Mouse (Mus musculus) left cerebral cortex, postnatal 4 days (tissue): ENCODE results near the gene Specc1. TPM values are rescaled to one million over a fixed set of nuclear protein-coding genes. Genes with fewer than 3 reads are reported as not detected.

Experiments
- DNase-seq: peaks from one replicate; pipeline ENCODE4 v3.0.0-alpha.2; 2022
- intact Hi-C: fragments of 180-260 bp; cut with DNase I; formaldehyde crosslinking; loops from one replicate; pipeline ENCODE4 v1.15.1; 2025
- total RNA-seq, 2 experiments: library from RNA; stranded (reverse); gene quantifications; 2 replicates each; pipeline ENCODE4 v1.2.3; 2021

Specc1 gene
- total RNA-seq, 2 experiments from 2014 or later: 24.8 to 27.6 TPM

DNA sequence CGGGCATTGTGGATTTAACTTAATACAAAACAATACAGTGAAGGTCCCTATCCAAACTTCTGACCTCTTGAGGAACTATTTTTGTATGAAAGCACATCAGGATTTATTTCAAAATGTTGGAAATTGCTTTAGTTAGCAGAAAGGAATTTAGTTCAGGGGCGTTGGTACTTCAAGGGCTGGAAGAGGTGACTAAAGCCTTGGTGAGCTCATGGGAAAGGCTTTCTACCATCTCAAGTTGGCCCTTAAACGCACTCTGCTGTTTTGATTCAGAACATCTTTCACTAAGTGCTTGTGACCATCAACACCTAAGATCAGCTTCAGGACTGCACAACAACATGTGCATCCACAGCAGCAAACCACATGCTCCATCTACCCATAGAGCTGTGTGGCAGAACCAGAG lies 191.5 kb downstream of the Specc1 start:
- intact Hi-C loops: no loop called here
- DNase-seq: no peak

DNA sequence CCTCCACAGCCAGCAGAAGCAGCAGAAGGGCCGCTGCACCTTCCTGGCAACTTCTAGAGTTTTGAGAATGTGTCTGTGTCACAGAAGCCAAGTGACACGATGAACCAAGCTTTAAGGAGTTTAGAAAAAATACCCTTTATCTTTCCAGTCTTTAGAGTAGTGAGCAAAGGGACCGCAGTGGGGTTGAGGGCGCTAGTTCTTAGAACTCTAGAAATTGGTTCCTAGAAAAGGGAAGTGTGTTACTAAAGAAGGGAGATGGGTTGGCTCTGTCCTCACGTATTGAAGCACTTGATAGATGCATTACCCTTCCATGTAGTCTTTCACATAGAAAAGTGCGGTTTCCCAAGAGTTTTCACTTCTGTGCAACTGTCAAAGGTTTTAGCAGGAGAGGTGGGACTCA lies 191.9 kb downstream of the Specc1 start:
- intact Hi-C loops: no loop called here
- DNase-seq: no peak

DNA sequence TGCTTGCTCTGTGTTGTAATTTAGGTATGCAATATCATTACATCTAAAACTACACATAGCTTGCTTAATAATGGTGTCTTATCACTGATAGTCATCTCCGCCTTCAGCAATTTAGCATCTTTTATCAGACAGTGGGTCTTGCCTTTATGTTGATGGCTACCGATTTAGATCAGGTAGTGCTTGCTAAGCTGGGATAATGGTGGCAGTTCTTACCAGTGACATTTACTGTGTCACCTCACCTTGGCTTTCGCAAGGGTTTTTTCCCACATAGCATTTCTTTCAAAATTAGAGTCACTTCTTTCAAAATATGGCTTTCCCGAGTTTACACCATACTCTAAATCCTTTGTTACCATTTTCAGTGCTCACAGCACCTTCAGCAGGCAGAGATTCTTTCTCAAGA lies 196.5 kb downstream of the Specc1 start:
- intact Hi-C loops: no loop called here
- DNase-seq: no peak

DNA sequence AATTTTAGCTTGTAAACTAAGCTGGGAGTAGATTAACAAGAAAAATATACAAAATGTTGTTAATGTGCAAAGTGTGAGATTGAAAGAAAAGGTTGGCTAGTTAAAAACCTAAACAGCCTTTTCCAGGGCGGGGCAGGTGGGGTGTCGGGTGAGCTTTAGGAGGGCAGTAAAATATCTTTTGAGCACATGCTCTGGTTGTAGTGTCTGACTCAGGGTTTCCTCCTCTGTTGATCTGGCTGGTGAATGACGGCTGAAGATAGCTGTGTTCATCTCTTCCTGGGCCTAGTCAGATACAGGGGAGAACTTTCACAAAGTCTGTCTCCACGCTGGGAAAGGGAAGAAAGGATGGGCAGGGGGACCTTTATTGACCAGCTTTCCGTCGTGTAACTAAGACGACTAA lies 203.2 kb downstream of the Specc1 start:
- no peak for DNase-seq
- intact Hi-C loops: no loop called here

DNA sequence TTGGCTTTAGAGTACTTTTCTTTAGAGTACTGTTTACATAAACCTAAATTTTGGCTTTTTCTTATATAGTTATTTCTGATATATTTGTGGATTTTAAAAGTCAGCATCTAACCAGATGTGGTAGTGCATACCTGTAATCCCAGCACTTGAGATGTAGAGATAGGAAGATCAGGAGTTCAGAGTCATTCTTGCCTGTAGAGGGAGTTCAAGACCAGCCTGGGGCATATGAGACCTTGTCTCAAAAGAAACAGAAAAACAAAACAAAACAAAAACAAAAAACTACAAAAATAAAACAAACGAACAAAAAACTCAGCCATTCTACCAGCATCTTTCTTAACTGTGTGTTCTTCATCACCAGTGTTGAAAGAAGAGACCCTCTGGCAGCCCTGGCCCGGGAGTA lies 204.9 kb downstream of the Specc1 start:
- DNase-seq: no peak
- intact Hi-C loops: no loop called here

DNA sequence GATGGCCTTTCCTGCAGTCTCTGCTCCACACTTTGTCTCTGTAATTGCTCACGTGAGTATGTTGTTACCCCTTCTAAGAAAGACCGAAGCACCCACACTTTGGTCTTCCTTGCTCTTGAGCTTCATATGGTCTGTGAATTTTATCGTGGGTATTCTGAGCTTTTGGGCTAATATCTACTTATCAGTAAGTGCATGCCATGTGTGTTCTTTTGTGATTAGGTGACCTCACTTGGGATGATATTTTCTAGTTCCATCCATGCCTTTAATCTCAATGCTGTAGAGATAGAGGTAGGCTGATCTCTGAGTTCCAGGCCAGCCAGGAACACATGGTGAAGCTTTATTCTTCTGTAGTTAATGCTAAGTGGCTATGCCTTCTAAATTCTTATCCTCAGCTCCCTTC lies 207.8 kb downstream of the Specc1 start:
- intact Hi-C loops: no loop called here
- DNase-seq: no peak

DNA sequence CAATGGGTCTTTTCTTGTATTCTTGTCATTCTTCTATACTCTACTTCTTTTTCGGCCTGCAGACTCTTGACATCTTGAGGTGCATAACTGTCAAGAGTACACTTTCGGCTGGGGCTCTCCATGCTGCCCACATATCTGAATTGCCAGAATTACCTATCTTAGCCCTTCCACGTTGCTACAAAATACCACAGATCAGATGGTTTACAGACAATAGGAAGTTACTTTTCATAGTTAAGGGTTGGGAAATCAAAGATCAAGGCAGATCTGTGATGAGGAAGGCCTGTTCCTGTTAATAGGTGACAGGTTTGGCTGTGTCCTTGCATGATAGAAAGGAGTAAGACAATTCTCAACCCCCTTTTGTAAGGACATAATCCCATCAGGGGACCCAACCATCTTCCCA lies 209.9 kb downstream of the Specc1 start:
- intact Hi-C loops: no loop called here
- DNase-seq: no peak

DNA sequence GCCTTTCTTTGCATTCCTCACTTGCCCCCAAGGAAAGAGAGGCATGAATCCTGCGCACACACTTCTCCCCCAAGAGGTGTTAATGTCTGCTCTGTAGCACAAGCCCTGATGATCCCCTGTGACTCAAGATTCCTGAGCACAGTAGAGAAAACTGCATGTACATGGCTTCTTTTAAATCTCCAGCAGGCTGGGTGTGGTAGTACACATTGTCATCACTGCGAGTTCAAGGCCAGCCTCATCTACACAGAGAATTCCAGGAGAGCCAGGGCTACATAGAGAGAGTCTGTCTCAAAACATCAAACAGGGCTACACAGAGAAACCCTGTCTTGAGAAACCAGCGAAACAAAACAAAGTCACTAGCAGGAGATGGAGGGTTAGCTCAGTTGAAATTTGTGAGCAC lies 211.6 kb downstream of the Specc1 start:
- no peak for DNase-seq
- intact Hi-C loops: no loop called here

DNA sequence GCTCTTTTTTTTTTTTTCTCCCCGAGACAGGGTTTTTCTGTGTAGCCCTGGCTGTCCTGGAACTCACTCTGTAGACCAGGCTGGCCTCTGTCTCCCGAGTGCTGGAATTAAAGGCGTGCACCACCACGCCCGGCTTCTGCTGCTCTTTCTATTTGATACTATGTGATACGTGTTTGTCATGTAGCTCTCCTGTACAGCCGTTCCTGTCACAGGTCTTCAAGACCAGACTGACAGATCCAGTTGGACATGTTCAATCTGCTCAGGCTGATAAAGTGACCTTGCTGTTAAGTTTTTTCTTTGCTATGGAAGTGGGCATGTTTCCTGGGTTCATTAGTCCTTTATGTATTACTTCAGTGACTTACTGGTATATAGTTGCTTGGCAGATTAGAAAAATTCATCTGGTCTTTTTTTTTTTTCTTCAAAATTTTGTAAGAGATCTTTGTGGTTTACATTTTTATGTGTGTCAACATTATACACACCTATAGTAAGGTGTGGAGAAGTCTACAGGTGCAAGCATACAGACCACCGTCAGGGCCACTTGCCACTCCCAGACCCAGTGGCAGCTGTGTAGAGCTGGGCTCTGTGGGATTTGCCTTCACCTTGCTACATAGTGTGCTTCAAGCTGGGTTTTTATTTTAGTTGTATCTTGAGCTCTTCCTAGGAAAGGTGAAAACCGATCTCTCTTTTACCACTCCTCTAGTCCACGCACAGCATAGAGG lies 221.0 kb downstream of the Specc1 start:
- DNase-seq: no peak
- intact Hi-C loops: no loop called here

DNA sequence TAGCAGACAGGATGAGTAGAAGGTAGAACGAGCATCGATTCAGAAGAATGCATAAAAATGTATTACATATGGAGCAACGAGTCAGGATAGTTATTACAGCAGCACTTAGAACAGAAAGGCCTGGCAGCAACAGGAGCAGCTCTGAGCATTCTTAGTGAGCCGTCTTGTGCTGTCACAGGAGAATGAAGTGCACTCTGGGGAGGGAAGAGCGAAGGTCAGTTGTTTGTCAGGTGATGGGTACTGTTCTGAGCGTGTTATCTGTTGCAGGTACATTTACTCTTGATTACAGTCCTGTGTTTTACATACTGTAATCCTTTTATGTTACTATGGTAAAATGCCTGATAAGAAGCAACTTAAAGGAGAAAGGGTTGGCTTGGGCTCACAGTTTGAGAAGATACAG lies 224.2 kb downstream of the Specc1 start:
- no peak for DNase-seq
- intact Hi-C loops: no loop called here

DNA sequence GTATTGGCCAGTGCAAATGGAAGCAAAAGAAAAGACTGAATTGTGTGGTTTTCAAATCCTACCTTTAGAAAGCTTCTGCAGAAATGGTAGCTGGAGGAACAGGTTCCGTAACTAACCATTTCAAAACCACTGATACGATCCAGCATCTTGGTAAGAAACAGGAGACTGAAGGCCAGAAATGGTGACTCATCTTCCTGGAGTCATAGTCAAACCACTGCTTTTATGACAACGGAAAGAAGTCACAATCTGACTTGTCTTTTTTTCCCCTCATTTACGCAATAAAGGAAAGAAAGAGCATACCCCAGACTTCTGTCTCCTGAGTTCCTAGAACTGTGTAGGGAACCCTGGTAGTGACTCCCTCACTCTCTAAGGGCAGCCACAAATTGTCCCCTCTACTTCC lies 228.3 kb downstream of the Specc1 start:
- intact Hi-C loops: no loop called here
- no peak for DNase-seq

DNA sequence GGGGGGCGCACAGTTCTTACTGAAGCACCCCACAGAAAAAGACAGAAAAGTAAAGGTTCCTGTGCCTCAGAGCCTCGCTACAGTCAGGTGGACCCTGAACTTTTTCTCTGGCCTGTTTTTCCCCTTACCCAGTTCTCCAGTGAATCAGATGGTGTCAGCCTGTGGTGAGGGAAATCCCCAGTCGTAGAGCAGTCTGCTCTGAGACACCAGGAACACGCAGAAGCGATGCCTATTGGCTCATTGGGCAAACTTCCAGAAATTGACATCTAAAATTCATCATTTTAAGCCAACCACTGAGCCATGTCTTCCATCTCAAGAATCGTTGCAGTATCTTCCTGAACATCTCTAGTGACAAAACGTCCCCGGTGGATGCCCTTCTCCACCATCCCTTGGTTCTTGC lies 230.5 kb downstream of the Specc1 start:
- DNase-seq: no peak
- intact Hi-C loops: no loop called here

DNA sequence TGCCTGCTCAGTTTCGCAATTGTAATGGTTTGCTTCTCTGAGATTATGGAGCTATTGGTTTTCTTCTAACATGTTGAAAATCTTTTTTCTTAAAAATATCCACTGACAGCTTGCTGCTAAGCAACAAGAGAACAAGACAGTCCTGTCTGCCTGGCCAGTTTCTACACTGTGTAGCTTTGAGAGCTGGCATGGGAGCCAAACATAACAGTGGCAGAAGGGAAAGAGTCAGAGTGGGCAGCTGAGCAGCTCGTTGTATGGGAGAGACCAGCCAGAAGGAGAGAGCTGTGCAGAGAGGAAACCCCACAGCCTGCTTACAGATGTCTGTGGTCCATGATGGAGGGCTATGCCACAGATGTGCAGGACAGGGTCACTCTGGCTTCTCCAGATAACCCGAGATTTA lies 235.5 kb downstream of the Specc1 start:
- intact Hi-C loops: no loop called here
- DNase-seq: no peak

DNA sequence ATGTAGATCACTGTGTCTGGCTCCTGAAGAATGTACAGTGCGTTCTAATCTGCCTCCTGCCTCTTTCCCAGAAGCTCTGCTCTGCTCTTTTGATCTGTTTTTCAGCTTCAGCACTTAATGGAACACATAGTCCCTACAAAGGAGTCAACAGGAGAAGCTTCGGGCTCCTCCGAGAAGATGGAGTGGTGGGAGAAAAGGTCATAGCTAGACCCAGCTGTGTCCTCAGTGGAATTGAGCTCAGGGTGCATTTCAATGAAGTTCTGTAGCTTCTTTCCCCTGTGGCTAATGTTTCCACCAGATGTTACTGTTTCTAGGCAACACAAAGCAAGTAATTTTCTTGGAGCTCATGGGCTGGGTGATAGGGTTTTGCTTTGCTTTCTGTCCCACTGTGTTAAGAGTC lies 236.6 kb downstream of the Specc1 start:
- no peak for DNase-seq
- intact Hi-C loops: no loop called here

DNA sequence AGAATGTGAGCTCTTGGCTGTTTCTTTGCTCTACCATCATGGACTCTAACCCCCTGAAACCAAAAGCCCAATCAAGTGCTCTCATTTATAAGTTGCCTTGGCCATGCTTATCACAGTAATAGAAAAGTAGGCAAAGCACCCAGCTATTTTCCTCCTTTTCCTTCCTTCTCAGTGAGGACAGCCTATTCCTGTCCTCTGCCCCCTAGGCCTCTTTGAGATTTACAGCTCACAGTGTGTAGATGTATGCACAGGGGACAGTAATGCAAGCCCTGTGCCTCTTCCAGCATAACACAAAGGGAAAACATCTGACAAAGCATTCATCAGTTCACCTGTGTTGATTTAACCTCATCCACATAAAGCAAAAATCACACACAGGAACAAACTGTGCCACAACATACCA lies 237.7 kb downstream of the Specc1 start:
- no peak for DNase-seq

DNA sequence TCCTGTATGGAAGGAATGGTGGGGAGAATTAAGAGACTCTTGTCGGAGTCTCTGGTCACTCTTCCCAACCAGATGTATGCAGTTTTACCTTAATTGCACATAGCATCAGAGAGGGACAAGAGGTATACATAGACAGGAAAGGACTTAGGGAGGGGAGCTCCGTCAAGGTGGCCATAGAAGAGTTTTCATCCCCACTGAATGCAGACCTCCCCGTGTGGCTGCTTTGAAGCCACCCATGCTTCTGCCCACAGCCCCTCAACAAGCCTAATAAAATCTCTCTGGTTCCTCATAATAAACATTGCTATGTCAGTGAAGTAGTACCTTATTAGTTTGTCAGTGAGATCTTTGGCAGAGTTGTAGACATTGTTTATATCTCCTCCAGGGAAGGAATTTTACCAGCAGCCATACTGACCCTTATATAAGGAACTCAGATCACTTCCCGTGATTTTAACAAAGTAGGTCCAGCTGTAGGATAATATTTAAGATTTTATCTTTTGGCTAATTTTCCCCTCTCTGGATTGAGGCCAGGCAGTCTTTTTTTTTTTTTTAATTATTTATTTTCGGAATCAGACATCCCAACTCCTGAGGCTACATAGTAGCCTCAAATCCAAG lies 244.4 kb downstream of the Specc1 start:
- intact Hi-C loops: no loop called here
- DNase-seq: no peak

More for the DNA sequence above, 237.7 kb downstream of the Specc1 start:
- intact Hi-C loops: no loop called here

DNA sequence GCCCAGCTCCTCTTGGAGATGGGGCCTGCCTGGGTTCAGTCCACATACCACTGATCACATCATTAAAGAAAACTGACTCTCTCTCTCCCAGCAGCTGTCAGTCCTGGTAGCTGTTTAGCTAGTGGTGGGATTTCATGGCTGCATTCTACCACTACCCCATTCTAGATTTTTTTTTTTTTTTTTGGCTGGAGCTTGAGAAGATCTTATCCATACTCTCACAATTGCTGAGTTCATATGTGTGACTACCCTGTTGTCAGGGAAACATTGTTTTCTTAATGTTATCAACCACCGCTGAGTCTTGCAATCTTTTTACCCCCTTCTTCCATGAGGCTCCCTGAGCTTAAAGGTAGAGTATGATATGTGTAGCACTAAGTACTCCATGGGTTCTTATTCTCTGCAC lies 246.1 kb downstream of the Specc1 start:
- DNase-seq: no peak
- intact Hi-C loops: no loop called here

DNA sequence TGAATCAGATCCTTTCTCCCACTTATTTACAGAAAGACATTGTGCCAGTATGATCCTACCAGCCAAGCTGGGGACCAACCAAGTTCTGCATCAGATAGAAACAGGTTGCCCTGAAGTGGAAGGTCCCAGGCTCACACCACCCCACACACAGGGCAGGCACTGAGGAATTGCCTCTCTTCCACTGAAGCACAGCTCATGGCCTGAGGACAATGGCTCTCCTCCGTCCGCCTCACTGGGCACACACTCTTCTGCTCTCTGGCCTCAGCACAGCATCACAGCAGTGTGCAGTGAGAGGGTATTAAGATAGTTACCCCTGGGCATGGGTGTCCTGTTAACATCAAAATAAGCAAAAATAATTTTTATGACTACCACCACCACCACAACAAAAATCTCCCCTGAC lies 252.5 kb downstream of the Specc1 start:
- intact Hi-C loops: no loop called here
- DNase-seq: no peak

DNA sequence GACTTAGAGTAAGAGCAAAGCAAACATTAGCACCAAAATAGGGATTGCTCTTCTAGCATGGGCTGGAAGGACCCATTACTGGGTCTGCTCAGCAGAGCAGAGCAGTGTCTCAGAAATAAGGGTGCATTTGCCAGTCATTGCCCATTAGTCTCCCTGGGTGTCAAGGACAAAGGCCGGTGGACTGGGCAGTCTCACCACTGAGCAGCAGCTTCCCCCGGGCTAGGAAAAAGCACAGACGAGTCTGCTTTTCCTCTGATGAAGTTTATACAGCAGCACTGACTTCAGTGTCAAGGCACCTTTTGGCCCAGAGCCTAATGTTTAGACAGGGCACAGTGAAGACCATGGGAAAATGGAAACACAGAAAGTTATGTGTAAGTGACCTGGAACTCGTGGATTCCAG lies 253.3 kb downstream of the Specc1 start:
- intact Hi-C loops: no loop called here
- no peak for DNase-seq

DNA sequence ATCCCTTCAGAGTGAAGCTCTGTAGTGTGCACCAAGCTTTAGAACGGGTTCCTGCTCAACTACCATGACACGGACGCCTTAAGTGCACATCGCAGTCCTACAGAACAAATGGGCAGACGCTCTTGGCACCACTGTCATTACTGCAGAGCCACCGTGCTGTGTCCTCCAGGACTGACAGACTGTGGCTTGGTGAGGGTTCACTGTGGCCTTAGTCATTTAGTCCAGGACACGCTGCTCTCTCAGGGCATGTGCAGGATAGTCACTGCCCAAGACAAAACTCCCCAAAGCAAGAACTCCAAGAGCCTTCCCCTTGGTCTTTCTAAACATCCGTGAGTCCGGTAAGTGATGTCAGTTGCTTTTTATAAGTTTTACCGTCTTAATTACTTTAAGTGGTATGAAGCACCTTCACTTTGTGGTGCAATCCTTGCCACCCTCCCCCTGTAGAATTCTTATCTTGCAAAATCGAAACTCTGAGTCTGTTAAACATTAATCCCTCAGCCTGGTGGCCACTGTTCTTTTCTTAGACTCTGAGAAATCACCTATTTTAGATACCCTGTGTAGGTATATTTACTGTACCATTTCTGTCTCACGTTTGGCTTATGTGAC lies 256.9 kb downstream of the Specc1 start:
- intact Hi-C loops: no loop called here
- no peak for DNase-seq

DNA sequence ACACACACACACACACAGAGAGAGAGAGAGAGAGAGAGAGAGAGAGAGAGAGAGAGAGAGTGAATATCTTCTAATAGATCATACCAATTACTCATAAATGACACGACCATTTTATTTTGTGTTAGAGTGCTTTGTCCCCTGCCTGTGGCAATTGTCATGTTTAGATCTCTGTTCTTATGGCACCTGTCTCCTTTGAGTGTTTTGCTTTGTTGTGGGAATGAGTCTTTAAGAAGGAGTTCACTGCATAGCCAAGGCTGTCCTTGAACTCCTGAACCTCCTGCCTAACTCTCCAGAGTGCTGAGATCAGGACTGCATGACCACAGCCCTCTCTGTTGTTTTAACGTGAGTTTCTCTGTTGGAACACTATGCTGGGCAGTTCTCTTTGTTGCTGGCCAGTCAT lies 258.5 kb downstream of the Specc1 start:
- intact Hi-C loops: no loop called here
- DNase-seq: no peak

DNA sequence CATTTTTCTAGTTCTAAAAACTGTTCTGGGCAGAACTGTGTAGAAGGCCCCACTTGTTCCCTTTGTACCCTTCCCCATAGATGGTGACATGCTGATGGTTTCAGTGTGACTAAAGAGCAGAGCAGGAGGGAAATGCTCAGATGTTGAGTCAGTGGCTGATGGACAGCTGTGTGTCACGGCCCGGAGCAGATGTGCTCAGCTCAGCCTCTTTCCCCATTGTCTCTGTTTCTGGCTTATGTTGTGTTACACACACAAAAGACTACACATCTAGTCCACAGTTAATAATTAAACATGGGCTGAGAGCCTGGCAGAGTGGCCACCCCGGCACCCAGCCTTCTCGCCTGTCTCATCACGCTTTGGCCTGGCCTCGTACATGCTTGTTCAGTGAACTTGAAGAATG lies 261.2 kb downstream of the Specc1 start:
- DNase-seq: no peak
- intact Hi-C loops: no loop called here
